Mouse (Mus musculus): Measurements from ENCODE around the gene Pum3. TPM values are rescaled to one million over a fixed set of nuclear protein-coding genes. Genes with fewer than 3 reads are reported as not detected.

The Pum3 gene
- total RNA-seq (2021), result 10 to 100 TPM; 30.3 to 33.1 TPM

GRCm38 (mm10) chr19:27429745-27430251, at the start of gene Pum3:
Pum3 (minus strand) TSS chr19:27429825.
- intact Hi-C loops (cut with DNase I), result loop anchor here (5.0 to 10.0 kb wide), 7 partner anchors 302 to 825 kb away; partner anchors contain the start of genes Rfx3 and Smarca2
- peak; percentile 93 to 94 for DNase-seq

GRCm38 (mm10) chr19:27466691-27467090, 37.1 kb upstream of the Pum3 start:
- no peak for DNase-seq
- intact Hi-C loops (cut with DNase I), result no loop called here

- intact Hi-C loops (cut with DNase I), result no loop called here
- DNase-seq, result no peak
Observed at GRCm38 (mm10) chr19:27462656-27463055, 33.0 kb upstream of the Pum3 start.

- peak; percentile 46 to 56 for DNase-seq
- intact Hi-C loops (cut with DNase I), result loop anchor here (5.0 kb wide), 1 partner anchor 542 kb away; no protein-coding TSS in a partner anchor
Observed at GRCm38 (mm10) chr19:27450458-27450857, 20.8 kb upstream of the Pum3 start.

GRCm38 (mm10) chr19:27447515-27447914, 17.9 kb upstream of the Pum3 start:
- intact Hi-C loops (cut with DNase I), result loop anchor here (5.0 to 10.0 kb wide), 5 partner anchors 237 to 1280 kb away; no protein-coding TSS in a partner anchor
- DNase-seq, result peak in 1 of 2 experiments; percentile 13

- DNase-seq, result no peak
- intact Hi-C loops (cut with DNase I), result loop anchor here (10.0 kb wide), 2 partner anchors 244 to 674 kb away; no protein-coding TSS in a partner anchor
Observed at GRCm38 (mm10) chr19:27441106-27441505, 11.5 kb upstream of the Pum3 start.

GRCm38 (mm10) chr19:27437982-27438652, 8.5 kb upstream of the Pum3 start:
- intact Hi-C loops (cut with DNase I), result loop anchor here (10.0 kb wide), 1 partner anchor 833 kb away; the partner anchor contains the start of gene Smarca2
- no peak for DNase-seq

GRCm38 (mm10) chr19:27430406-27430805, 781 bp upstream of the Pum3 start:
- intact Hi-C loops (cut with DNase I), result loop anchor here (5.0 to 10.0 kb wide), 2 partner anchors 582 to 826 kb away; partner anchors contain the start of genes Rfx3 and Smarca2
- peak in 1 of 2 experiments; percentile 10 for DNase-seq

GRCm38 (mm10) chr19:27429281-27429680, 344 bp downstream of the Pum3 start:
- DNase-seq, result no peak
- intact Hi-C loops (cut with DNase I), result loop anchor here (5.0 kb wide), 5 partner anchors 302 to 712 kb away; no protein-coding TSS in a partner anchor

- intact Hi-C loops (cut with DNase I), result loop anchor here (5.0 kb wide), 5 partner anchors 301 to 711 kb away; no protein-coding TSS in a partner anchor
- DNase-seq, result no peak
Observed at GRCm38 (mm10) chr19:27427865-27428264, 1.8 kb downstream of the Pum3 start.

GRCm38 (mm10) chr19:27426451-27426850, 3.2 kb downstream of the Pum3 start:
- intact Hi-C loops (cut with DNase I), result loop anchor here (5.0 kb wide), 5 partner anchors 299 to 709 kb away; no protein-coding TSS in a partner anchor
- no peak for DNase-seq

GRCm38 (mm10) chr19:27425656-27426055, 4.0 kb downstream of the Pum3 start:
- peak; percentile 32 to 37 for DNase-seq
- intact Hi-C loops (cut with DNase I), result loop anchor here (5.0 kb wide), 5 partner anchors 298 to 708 kb away; no protein-coding TSS in a partner anchor

- intact Hi-C loops (cut with DNase I), result loop anchor here (5.0 to 10.0 kb wide), 2 partner anchors 200 to 603 kb away; partner anchors contain the start of gene Vldlr
- no peak for DNase-seq
Observed at GRCm38 (mm10) chr19:27417375-27417774, 12.2 kb downstream of the Pum3 start.

GRCm38 (mm10) chr19:27416569-27416968, 13.1 kb downstream of the Pum3 start:
- DNase-seq, result peak; percentile 40 to 59

GRCm38 (mm10) chr19:27411340-27411739, 18.3 kb downstream of the Pum3 start:
- intact Hi-C loops (cut with DNase I), result loop anchor here (10.0 kb wide), 1 partner anchor 597 kb away; no protein-coding TSS in a partner anchor
- no peak for DNase-seq

More at GRCm38 (mm10) chr19:27416569-27416968, 13.1 kb downstream of the Pum3 start:
- intact Hi-C loops (cut with DNase I), result loop anchor here (5.0 to 10.0 kb wide), 2 partner anchors 199 to 602 kb away; partner anchors contain the start of gene Vldlr

GRCm38 (mm10) chr19:27410751-27411150, 18.9 kb downstream of the Pum3 start:
- peak; percentile 16 to 33 for DNase-seq
- intact Hi-C loops (cut with DNase I), result loop anchor here (10.0 kb wide), 1 partner anchor 596 kb away; no protein-coding TSS in a partner anchor

- intact Hi-C loops (cut with DNase I), result loop anchor here (10.0 kb wide), 1 partner anchor 595 kb away; no protein-coding TSS in a partner anchor
Observed at GRCm38 (mm10) chr19:27409782-27410181, 19.8 kb downstream of the Pum3 start.

GRCm38 (mm10) chr19:27409196-27409595, 20.4 kb downstream of the Pum3 start:
- no peak for DNase-seq
- intact Hi-C loops (cut with DNase I), result no loop called here

More at GRCm38 (mm10) chr19:27409782-27410181, 19.8 kb downstream of the Pum3 start:
- peak in 1 of 2 experiments; percentile 9 for DNase-seq

- DNase-seq, result no peak
- intact Hi-C loops (cut with DNase I), result no loop called here
Observed at GRCm38 (mm10) chr19:27397797-27398196, 31.8 kb downstream of the Pum3 start.

- DNase-seq, result no peak
- intact Hi-C loops (cut with DNase I), result no loop called here
Observed at GRCm38 (mm10) chr19:27397223-27397622, 32.4 kb downstream of the Pum3 start.

- intact Hi-C loops (cut with DNase I), result no loop called here
- no peak for DNase-seq
Observed at GRCm38 (mm10) chr19:27396719-27397118, 32.9 kb downstream of the Pum3 start.
